Mouse (Mus musculus) ovary, postnatal 36 days (tissue): ENCODE measurements at regions not wholly inside any gene's neighbourhood (a gene's known extent, or its start where the extent isn't known, plus 50 kb on each side); places are given as distances from the start of the nearest gene placed in this dataset.

Experiments used
- DNase-seq: peaks from one replicate; pipeline ENCODE4 v3.0.0; 2022; ENCODE audit warnings: low spot score, mixed read lengths

- no peak for DNase-seq
Observed at GRCm38 (mm10) chr3:8751356-8751755, 858.5 kb downstream of the Zfp704 start.

DNA sequence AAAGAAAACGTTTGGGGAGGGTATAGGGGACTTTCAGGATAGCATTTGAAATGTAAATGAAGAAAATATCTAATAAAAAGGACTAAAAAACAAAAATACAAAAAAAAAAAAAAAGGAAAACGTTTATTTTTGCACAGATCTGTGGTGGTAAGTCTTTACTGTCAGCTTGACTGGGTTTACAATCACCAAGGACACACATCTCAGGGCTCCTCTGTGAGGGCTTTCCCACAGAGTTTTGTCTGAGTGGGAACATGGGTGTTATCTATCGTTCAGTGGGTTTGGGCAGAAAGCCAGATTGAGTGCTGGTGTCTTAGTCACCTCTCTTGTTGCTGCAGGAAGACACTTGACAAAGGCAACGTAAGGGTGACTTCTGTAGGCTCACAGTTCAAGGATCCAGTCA lies 859.0 kb downstream of the Zfp704 start:
- no peak for DNase-seq

- no peak for DNase-seq
Observed at GRCm38 (mm10) chr3:8750162-8750561, 859.7 kb downstream of the Zfp704 start.

GRCm38 (mm10) chr3:8747201-8747600 lies 862.7 kb downstream of the Zfp704 start:
- no peak for DNase-seq

- DNase-seq, result no peak
Observed at GRCm38 (mm10) chr3:8746677-8747076, 863.2 kb downstream of the Zfp704 start.

GRCm38 (mm10) chr3:8746037-8746436 lies 863.8 kb downstream of the Zfp704 start:
- no peak for DNase-seq

GRCm38 (mm10) chr3:8744857-8745256 lies 865.0 kb downstream of the Zfp704 start:
- no peak for DNase-seq

DNA sequence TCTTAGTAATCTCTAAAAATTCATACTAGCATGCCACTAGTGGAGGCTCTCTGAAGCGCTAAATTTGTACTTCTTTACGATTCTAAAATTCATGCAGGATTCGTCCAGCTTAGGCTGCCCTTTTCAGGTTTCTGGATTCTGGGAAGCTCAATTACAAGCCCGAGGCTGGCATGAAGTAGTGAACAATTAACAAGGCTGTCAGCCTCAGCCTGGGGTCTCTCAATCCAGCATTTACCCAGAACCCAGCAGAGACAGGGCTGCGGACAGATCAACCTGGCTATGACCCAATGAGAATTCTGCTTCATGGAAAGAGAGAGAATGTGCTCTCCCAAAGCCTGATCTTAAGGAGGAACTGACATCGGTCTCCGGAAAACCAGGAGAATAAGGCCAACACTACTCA lies 866.2 kb downstream of the Zfp704 start:
- DNase-seq, result no peak

DNA sequence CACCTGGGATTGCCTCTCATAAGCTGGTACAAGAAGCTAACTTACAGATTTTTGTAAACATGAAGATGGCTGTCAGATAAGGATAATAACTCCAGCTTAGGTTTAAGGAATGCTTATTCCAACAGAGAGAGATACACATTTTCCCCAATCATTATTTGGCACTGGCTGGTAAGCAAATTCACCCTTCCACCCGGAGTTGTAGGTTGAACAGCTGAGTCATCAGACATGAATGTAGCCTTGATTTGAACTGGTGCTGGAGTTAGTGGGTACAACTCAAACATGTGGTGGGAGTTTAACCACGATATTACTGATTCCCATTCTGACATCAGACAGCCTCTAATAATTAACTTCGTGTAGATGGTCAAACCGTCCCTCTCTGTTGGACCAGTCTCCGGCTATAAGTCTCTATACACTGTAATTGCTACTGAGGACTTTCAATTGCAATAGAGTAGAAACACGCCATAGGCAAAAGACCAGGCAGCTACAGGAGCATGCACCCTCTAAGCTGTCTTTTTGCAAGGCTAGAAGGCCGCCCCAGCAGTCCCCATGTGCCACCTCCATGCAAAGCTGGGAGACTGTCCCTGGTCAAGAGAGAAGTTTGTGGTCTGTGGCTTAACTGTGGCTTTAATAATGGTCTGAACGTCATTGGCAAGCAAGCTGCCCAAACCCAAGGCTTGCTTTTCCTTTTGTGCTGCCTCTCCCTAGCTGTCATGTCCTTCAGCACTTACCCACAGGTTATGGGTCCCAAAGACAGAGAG lies 868.4 kb downstream of the Zfp704 start:
- no peak for DNase-seq

- DNase-seq, result no peak
Observed at GRCm38 (mm10) chr3:8740710-8741109, 869.2 kb downstream of the Zfp704 start.

DNA sequence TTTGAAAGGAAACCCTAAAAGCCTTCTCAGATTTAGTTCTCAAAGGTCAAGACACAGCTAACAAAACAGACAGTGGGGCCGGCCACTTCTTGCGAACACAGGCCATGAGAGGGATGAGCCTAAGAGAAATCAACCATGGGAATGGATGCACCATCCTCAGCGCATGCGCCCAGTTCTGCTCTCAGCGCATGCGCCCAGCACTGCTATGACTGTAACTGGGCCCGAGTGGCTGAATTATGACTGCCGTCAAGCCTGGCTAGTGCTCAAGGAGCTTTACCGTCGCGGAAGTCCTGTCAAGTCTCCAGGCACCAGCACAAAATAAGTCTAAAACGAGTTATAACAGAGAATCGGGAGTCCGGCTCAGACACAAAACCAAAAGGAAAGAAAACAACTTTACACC lies 870.6 kb downstream of the Zfp704 start:
- no peak for DNase-seq

GRCm38 (mm10) chr3:8736239-8736953 lies 873.5 kb downstream of the Zfp704 start:
- no peak for DNase-seq

DNA sequence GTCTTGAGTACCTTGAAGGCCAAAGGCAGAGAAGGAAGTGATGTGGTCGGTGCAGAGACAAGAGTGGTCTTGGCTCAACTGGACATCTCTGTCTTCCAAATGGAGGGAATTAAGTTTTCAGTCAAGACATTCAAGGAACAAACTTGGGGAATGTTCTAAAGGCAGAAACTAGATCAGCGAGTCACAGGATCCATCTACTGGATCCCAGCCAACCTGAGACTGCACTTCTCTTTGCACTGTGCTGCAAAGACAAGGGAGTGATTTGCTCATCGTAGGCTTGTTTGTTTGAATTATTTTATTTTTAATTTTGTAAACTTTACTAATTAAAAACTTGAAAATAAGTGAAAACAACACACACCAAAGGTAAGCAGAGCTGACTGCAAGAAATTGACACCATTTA lies 875.8 kb downstream of the Zfp704 start:
- no peak for DNase-seq

GRCm38 (mm10) chr3:8731398-8731797 lies 878.5 kb downstream of the Zfp704 start:
- peak; percentile 20 for DNase-seq

- DNase-seq, result no peak
Observed at GRCm38 (mm10) chr3:8721628-8722594, 888.0 kb downstream of the Zfp704 start.

DNA sequence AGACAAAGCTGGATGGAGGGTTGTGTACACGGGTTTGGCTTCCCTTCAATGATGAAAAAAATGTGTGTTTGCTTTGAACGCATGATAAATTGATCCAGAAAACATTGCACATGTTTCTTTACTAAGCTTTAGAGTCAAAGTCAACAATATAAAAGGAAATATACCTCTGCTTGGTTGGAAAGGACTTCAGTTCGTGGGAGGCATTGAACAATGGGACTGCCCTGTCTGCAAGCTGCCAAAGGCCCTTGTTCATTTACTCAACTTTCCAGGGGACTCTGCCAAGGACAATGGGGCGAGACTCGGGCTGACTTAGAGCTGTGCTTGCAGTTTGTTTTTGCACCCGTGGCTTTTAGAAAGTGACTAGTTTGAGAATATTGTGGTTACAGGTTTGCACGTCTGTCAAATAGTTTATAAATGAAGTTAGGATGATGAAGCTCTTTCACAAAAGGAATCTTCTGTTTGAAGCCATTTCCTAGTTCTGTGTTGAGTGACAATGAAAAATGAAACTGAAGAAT lies 889.2 kb downstream of the Zfp704 start:
- DNase-seq, result no peak

GRCm38 (mm10) chr3:8718206-8718605 lies 891.7 kb downstream of the Zfp704 start:
- no peak for DNase-seq

GRCm38 (mm10) chr3:8717334-8717812 lies 892.5 kb downstream of the Zfp704 start:
- peak; percentile 54 for DNase-seq
